Mouse (Mus musculus) embryonic facial prominence, embryonic 12.5 days (tissue): ENCODE data around the gene Btf3l4. TPM values are rescaled to one million over a fixed set of nuclear protein-coding genes. Genes with fewer than 3 reads are reported as not detected.

ENCODE experiments used
- ATAC-seq: fragments of 200-750 bp; cut with Nextera tagmentation; 2 replicates; pipeline ENCODE4 v1.8.0; 2017; ENCODE audit not compliant: insufficient number of reproducible peaks, insufficient read depth, low FRiP score, low TSS enrichment
- H3K27ac ChIP-seq: fragments of 300-500 bp; sonication (generic); 2 replicates; pipeline ENCODE4 v1.5.1; 2016; ENCODE audit warnings: mild to moderate bottlenecking
- H3K27me3 ChIP-seq: fragments of 300-500 bp; sonication (generic); 2 replicates; pipeline ENCODE4 v1.6.1; 2016; ENCODE audit warnings: mild to moderate bottlenecking, moderate library complexity
- H3K36me3 ChIP-seq: fragments of 300-500 bp; sonication (generic); 2 replicates; pipeline ENCODE4 v1.6.1; 2016; ENCODE audit warnings: mild to moderate bottlenecking
- H3K4me1 ChIP-seq: fragments of 300-500 bp; sonication (generic); 2 replicates; pipeline ENCODE4 v1.6.1; 2016
- H3K4me2 ChIP-seq: fragments of 300-500 bp; sonication (generic); replicated peaks from 2 replicates; pipeline ENCODE4 v1.6.1; 2016; ENCODE audit warnings: mild to moderate bottlenecking, moderate library complexity
- H3K4me3 ChIP-seq: fragments of 300-500 bp; sonication (generic); 2 replicates; pipeline ENCODE4 v1.5.1; 2016; ENCODE audit warnings: mild to moderate bottlenecking
- H3K9ac ChIP-seq: fragments of 300-500 bp; sonication (generic); 2 replicates; pipeline ENCODE4 v1.6.1; 2016; ENCODE audit warnings: mild to moderate bottlenecking, moderate library complexity
- H3K9me3 ChIP-seq: fragments of 300-500 bp; sonication (generic); 2 replicates; pipeline ENCODE4 v1.6.1; 2016; ENCODE audit warnings: mild to moderate bottlenecking, moderate library complexity
- polyA plus RNA-seq: library from polyadenylated mRNA; unstranded; fragments of >200 nt; fragmentation: Nextera tagmentation; extraction: Ambion mirVana; gene quantifications from 2 replicates; pipeline ENCODE4 v1.2.1, GENCODE M21; 2016

Gene Btf3l4
- polyA plus RNA-seq, 1 experiment from 2014 or later = 229 TPM

DNA sequence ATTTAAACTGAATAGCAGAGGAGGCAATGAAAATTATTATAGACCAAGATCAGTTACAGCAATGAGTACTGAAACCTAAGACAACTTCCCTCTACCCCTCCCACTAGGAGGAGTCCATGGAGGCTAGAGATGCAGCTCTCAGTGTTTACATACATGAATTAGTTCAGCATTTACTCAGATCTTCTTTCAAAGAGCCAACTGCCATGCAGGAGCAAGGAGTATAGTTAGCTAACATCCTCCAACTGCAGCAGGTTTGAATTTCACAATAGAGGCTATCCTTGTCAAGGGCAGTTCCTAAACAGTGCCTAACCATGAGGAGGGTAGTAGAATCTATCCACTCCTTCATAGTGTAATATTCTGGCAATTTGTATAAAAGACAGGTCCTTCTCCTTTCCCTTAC lies 64.9 kb downstream of the Btf3l4 start:
- Histone ChIP-seq H3K9ac (no peak overlapping the region), H3K36me3 (no peaks in the 10 kb centered on the region), H3K4me3 (no peak overlapping the region), H3K27me3 (no peaks in the 10 kb centered on the region), H3K4me1 (peaks cover 4% of the 10 kb centered on the region; the same call in 1 of the 2 replicates), H3K9me3 (no peaks in the 10 kb centered on the region), H3K4me2 (no peak overlapping the region), H3K27ac (no peak overlapping the region)
- ATAC-seq = no peak

Other genes starting within 250 kb of the Btf3l4 start
- 30.2 and 34.4 TPM in 2 replicates for gene Cc2d1b, start 213.7 kb downstream of the Btf3l4 start, polyA plus RNA-seq
- 2.5 and 3.0 TPM in 2 replicates for gene 3110021N24Rik, start 114.0 kb downstream of the Btf3l4 start, polyA plus RNA-seq
- 6.3 and 6.6 TPM in 2 replicates for gene Zfyve9, start 52.8 kb downstream of the Btf3l4 start, polyA plus RNA-seq
- 114 and 118 TPM in 2 replicates for gene Txndc12, start 987 bp upstream of the Btf3l4 start, polyA plus RNA-seq
- 49.7 and 52.3 TPM in 2 replicates for gene Kti12, start 14.2 kb upstream of the Btf3l4 start, polyA plus RNA-seq
- gene A730015C16Rik, start 15.0 kb upstream of the Btf3l4 start, polyA plus RNA-seq = 1.9 and 2.5 TPM in 2 replicates
- 25.8 TPM in 2 replicates for gene Rab3b, start 45.4 kb upstream of the Btf3l4 start, polyA plus RNA-seq
- gene Nrd1, start 167.0 kb upstream of the Btf3l4 start, polyA plus RNA-seq = 96.2 and 98.5 TPM in 2 replicates